In the genomic region with DNA sequence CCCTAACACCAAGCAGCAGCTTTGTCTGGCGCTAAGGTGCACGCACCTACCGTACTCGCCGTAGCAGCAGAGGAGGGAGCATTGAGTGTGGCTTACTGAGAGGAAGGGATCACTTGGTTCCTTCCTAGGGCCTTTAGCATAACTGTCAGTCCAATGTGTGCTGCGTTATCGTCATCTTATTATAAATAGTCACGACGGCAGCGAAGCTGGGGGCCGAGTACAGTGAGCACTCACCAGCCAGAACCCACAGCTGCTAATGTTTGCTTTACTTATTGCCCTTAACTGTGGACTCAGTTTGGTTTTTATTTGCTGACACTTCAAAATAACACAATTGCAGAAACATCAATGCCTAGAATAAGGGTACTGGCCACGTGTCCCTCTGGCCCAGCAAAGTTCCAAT, we compare ENCODE assay signal across 12 mouse cellular contexts.
"Had no signal": no experiment of that assay in that cellular context is flagged by ENCODE, and none has a peak within 500 bp of the region (broad histone marks: within the 10 kb centered on the region; RNA-seq: fewer than 3 reads in every experiment).

No protein-coding gene starts in this region.

- H3K36me3 ChIP-seq: kidney, embryonic 15.5 days; liver, embryonic 13.5 days; lung, embryonic 15.5 days had no signal

- H3K27ac ChIP-seq: kidney, embryonic 15.5 days; liver, embryonic 13.5 days; lung, embryonic 15.5 days; stomach, postnatal 0 days had no signal

- DNase-seq: kidney, adult 11 months; kidney, adult 8-10 months; kidney, postnatal 10 days; kidney, postnatal 36 days; liver, embryonic 13.5 days; lung, postnatal 4 days; midbrain, embryonic 14.5 days; right cerebral cortex, postnatal 4 days had no signal

- H3K9me3 ChIP-seq: kidney, embryonic 15.5 days; liver, embryonic 13.5 days; lung, embryonic 15.5 days had no signal

- H3K4me1 ChIP-seq: kidney, embryonic 15.5 days; liver, embryonic 13.5 days; lung, embryonic 15.5 days had no signal

- H3K27me3 ChIP-seq: kidney, embryonic 15.5 days; liver, embryonic 13.5 days; lung, embryonic 15.5 days had no signal

- H3K4me2 ChIP-seq: kidney, embryonic 15.5 days; liver, embryonic 13.5 days; lung, embryonic 15.5 days; midbrain, embryonic 11.5 days had no signal

- H3K9ac ChIP-seq: kidney, embryonic 15.5 days; liver, embryonic 13.5 days; lung, embryonic 15.5 days had no signal

- H3K4me3 ChIP-seq: kidney, embryonic 15.5 days; liver, embryonic 13.5 days; lung, embryonic 15.5 days had no signal
